Mouse (Mus musculus): ENCODE measurements around the gene Noct. TPM values are rescaled to one million over a fixed set of nuclear protein-coding genes. Genes with fewer than 3 reads are reported as not detected.

Noct gene
- 2.3 TPM for polyA plus RNA-seq (2017; shearing (Covaris generic))

DNA sequence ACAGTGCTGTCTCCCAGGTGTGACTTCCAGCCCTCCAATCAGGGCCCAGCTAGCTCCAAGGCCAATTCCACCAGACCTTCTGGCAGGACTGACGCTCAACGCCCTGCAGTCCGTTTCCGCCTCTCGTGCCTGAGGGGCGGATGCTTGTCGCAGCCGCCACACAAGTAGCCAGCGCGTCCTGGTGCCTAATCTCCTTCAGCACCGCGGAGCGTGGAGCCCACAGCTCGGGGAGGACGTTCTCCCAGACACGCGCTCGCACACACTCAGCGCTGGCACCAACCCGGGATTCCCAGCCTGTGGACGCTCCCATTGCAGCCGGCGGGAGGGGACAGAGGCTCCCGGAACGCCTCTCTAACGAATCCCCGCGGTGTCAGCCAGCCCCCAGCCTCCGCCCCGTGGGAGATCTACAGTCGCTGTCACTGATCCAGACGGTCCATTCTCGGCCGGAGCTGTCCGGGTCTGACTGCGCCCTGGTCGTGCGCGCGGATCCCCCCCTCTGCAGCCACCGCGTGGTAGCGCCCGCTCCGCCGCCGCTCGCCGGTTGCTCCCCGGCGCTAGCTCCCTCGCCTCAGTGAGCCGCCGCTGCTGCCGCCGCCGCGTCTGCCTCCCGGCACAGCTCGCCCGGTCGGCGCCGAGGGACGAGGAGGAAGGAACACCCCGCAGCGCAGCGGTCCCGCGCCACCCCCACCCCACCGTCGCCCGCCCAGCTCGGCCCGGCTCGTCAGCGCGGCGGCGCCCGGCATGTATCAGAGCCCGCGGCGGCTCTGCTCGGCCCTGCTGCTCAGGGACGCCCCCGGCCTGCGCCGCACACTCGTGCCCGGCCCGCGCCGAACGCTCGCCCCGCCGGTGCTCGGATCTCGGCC is at the start of gene Noct:
Gene Noct, plus strand, starts transcription at position 85 of the 863 bp plus-strand sequence.

Other genes with a start within 250 kb of the Noct start
- 85.3 TPM for gene Elf2, start 116.2 kb downstream of the Noct start, polyA plus RNA-seq (2017; shearing (Covaris generic))
- gene Mgarp, start 172.3 kb downstream of the Noct start, polyA plus RNA-seq (2017; shearing (Covaris generic)), result 2.8 TPM
- gene Ndufc1, start 184.5 kb downstream of the Noct start, polyA plus RNA-seq (2017; shearing (Covaris generic)), result 205 TPM
- gene Naa15, start 190.7 kb downstream of the Noct start, polyA plus RNA-seq (2017; shearing (Covaris generic)), result 84.4 TPM

Measured in inflammation-experienced regulatory T-cells, adult 16 weeks (primary cell).